Mouse (Mus musculus) megakaryocyte, embryonic 14.5 days (primary cell): ENCODE measurements around the gene Il18.

Experiments used
- FLI1 ChIP-seq: IDR thresholded peaks from 2 replicates; pipeline ENCODE4 v1.6.1; 2012; ENCODE audit warnings: low read length, inconsistent platforms, mixed read lengths
- GATA1 ChIP-seq: IDR thresholded peaks from 3 replicates; pipeline ENCODE4 v1.6.1; 2012; ENCODE audit warnings: mixed read lengths, low read length, inconsistent platforms, borderline replicate concordance

DNA sequence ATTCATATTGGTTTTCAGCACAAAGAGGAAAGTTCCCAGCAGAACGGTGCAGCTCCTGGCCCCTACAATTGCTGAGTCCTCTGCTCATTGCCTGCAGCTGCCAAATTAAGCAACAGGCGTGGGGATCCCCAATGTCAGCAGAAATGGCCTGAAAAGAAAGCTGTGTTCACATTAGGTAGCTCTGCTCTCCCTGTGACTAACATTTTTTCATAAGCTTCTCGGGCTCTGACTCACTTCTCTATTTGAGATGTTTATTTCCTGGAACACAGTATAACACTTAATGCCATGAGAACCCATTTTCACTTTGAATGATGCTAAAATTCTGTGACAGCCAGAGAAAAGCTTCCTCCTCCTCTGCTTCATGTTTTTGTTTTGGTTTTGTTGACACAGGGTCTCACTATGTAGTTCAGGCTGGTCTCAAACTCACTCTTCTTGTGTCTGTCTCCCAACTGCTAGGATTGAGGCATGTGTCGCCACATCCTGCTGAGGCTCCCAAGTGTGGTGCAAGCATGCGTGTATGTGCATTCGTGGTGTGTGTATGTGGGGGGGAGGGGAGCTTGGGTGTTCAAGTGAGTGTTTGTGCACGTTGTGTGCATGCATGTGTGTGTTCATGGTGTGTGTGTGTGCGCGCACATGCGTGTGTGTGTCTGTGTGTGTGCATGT, 36.4 kb downstream of the Il18 start:
- no peak for TF ChIP-seq GATA1
- no peak for TF ChIP-seq FLI1
